Mouse (Mus musculus) bone marrow macrophage, adult 2 months (primary cell): Measurements from ENCODE around the gene Olfr1254. TPM values are rescaled to one million over a fixed set of nuclear protein-coding genes. Genes with fewer than 3 reads are reported as not detected.

ENCODE experiments used
- H3K27ac ChIP-seq: 2 replicates; pipeline ENCODE4 v1.5.1; 2012; ENCODE audit warnings: low read depth, low read length; ENCODE audit not compliant: insufficient read depth
- H3K4me1 ChIP-seq: 2 replicates; pipeline ENCODE4 v1.6.1; 2012; ENCODE audit warnings: low read length; ENCODE audit not compliant: control insufficient read depth, insufficient read depth
- H3K4me3 ChIP-seq: 2 replicates; pipeline ENCODE4 v1.5.1; 2012; ENCODE audit warnings: mild to moderate bottlenecking, low read length, moderate library complexity; ENCODE audit not compliant: insufficient read depth
- CTCF ChIP-seq: IDR thresholded peaks from 2 replicates; pipeline ENCODE4 v1.5.1; 2012; ENCODE audit warnings: low read depth, mild to moderate bottlenecking, low read length, moderate library complexity
- POLR2A ChIP-seq: IDR thresholded peaks from 2 replicates; pipeline ENCODE4 v1.6.1; 2012; ENCODE audit warnings: mild to moderate bottlenecking, low read depth, low read length, borderline replicate concordance
- polyA plus RNA-seq: library from polyadenylated mRNA; stranded (reverse); fragments of >200 nt; gene quantifications from 2 replicates; pipeline ENCODE4 v1.2.4, GENCODE M21; 2012; ENCODE audit not compliant: missing spikeins, insufficient read depth, insufficient read length

The Olfr1254 gene
- polyA plus RNA-seq, result 0.25 TPM in 1 of 2 replicates, not detected in the other

DNA sequence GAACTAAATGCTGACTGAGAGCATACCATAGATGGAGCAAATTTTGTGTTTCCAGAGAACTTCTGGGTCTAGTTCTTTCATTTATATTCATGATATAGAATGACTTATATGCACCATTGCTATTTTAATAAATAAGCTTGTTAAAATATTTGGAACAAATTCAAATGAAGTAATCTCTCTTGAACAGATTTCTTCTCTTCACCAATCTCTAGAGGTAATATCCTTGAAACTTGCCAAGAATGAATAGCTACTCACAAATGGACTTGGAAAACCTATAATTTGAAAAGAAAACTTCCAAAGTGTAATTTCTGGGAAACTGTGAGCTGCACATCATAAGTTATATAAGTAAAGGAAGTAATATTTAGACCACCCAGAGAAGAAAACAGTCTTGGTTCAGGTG is at the start of gene Olfr1254:
TSS of gene Olfr1254 (minus strand) at position 101 of the 400 bp plus-strand sequence.
- H3K27ac ChIP-seq, result no peak within 1 kb of the TSS
- no peak within 1 kb of the TSS for H3K4me3 ChIP-seq
- no peaks in the 10 kb centered on the region for H3K4me1 ChIP-seq
- TF ChIP-seq CTCF (no peak), POLR2A (no peak)

DNA sequence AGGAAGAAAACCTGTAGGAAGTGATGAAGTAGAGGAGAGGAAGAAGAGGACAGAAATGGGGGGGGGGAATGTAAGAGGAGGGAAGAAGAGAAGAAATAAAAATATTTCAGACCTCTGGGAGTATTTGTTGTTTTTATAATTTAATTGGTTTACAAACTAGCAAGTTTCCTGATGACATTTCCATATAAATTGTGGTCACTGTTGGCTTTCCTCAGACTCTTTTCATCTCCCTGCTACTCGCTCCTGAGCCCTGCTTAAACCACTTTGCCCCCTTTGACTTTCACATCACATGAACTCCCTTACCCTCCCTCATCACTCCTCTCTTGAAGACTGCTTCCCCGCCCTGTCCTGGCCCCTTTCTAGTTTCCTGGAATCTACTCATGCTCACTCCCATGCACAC is 48.0 kb upstream of the Olfr1254 start, which contains the start of gene Olfr1256:
TSS of gene Olfr1256 (minus strand) at position 101 of the 400 bp plus-strand sequence.
- Histone ChIP-seq H3K4me3 (no peak within 1 kb of the TSS), H3K27ac (no peak within 1 kb of the TSS), H3K4me1 (no peaks in the 10 kb centered on the region)
- TF ChIP-seq POLR2A, result no peak
- no peak for TF ChIP-seq CTCF

DNA sequence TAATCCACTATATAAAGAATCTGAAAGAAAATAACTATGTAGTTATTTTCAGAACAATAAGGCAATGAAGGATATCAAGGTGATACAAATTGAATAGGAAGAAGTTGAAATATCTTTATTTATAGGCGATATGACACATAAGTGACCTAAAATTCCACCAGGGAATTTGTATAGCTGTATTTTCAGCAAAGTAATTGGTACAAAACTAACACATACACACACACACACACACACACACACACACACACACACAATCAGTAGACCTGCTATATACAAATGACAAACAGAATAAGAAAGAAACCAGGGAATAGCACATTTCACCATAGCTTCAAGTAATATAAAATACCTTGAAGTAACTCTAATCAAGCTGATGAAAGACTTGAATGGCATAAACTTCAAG is 26.8 kb upstream of the Olfr1254 start:
- Histone ChIP-seq H3K4me1 (no peaks in the 10 kb centered on the region), H3K4me3 (no peak overlapping the region), H3K27ac (no peak overlapping the region)
- no peak for TF ChIP-seq CTCF
- TF ChIP-seq POLR2A, result no peak

DNA sequence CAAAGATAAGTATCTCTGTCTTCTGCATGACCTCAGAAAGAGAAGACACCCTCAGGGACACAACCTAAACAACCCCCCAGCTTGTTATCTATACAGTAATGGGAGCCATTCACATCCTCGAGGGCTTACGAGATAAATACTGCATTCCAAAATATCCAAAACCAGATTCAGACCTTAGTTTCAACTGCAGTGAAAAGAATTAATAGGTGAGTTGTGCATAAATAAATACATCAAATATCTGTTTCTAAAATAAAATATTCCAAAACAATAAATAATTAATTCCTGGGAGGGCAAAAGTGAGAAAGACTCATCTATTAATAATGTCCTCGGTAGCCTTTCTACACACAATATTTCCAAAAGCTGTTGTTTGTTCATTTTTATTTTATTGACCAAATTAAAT is 18.3 kb upstream of the Olfr1254 start, which contains the start of gene Olfr1255:
TSS of gene Olfr1255 (plus strand) at position 301 of the 400 bp plus-strand sequence.
- TF ChIP-seq POLR2A (no peak), CTCF (no peak)
- Histone ChIP-seq H3K27ac (no peak within 1 kb of the TSS), H3K4me1 (no peaks in the 10 kb centered on the region), H3K4me3 (no peak within 1 kb of the TSS)

DNA sequence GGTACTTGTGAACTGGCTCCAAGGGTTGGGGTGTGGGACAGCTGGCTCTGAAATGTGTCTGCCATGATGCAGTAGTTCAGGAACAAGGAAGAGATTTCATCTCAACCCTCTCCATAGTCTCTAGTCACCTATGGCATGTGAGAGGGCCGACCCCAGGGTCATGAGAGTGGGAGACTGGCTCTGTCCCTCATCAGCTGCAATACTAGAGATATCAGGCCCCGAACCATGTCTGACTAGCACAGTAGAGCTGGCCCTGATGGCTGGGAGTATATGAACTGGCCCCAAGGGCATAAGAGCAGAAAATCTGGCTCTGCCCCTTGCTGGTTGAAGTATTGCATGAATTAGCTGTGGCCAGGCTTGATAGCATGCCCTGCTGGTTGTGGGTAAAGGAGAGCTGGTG is 17.3 kb upstream of the Olfr1254 start:
- H3K4me3 ChIP-seq, result no peak overlapping the region
- H3K4me1 ChIP-seq, result no peaks in the 10 kb centered on the region
- TF ChIP-seq POLR2A, result no peak
- TF ChIP-seq CTCF, result no peak
- no peak overlapping the region for H3K27ac ChIP-seq

DNA sequence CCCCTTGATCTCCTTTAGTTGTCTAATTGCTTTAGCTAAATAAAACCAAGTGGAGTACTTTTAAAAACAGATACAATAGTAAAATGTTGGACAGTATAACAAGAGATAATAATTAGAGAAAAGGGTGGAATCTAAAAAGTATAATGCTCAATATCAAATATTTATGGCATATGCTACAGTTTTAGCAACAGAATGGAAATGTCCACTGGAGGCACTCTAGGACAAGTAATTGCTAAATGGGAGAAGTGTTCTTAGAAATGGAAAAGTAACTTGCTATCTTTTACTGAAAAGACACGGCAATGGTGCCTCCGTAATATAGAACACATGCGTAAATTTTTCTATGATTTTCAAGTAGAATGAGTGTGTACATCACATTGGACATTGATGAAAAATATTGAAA is 6.2 kb upstream of the Olfr1254 start:
- no peak overlapping the region for H3K4me3 ChIP-seq
- H3K27ac ChIP-seq, result no peak overlapping the region
- TF ChIP-seq CTCF (no peak), POLR2A (no peak)
- no peaks in the 10 kb centered on the region for H3K4me1 ChIP-seq

DNA sequence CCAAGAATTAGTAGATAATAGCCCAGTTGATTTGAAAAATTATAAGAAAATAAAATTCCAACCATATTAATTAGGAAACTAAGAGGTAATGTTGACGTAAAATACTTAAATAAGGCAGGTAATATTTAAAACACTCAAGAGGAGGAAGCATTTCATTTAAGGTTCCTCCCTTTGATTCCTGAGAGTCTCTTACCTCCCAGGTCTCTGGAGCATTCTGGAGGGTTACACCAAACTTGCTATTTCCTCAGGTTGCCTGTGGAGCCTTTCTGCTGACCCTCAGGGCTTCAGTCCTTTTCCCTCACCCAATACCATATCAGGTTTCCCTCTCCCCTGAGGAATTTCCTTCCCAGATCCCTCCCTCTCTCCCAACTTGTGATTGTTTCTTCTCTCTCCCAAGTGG is 36.4 kb downstream of the Olfr1254 start, which contains the start of gene Olfr1253:
TSS of gene Olfr1253 (minus strand) at position 101 of the 400 bp plus-strand sequence.
- no peak within 1 kb of the TSS for H3K4me3 ChIP-seq
- no peaks in the 10 kb centered on the region for H3K4me1 ChIP-seq
- no peak for TF ChIP-seq CTCF
- TF ChIP-seq POLR2A, result no peak
- no peak within 1 kb of the TSS for H3K27ac ChIP-seq

Other genes starting within 250 kb of the Olfr1254 start
- gene Olfr1245, start 215.2 kb downstream of the Olfr1254 start, polyA plus RNA-seq, result not detected in 2 replicates
- 0.11 TPM in 1 of 2 replicates, not detected in the other for gene Olfr1246, start 200.5 kb downstream of the Olfr1254 start, polyA plus RNA-seq
- not detected in 2 replicates for gene Olfr1247, start 179.5 kb downstream of the Olfr1254 start, polyA plus RNA-seq
- gene Olfr1248, start 175.4 kb downstream of the Olfr1254 start, polyA plus RNA-seq, result not detected in 2 replicates
- gene Olfr1249, start 158.6 kb downstream of the Olfr1254 start, polyA plus RNA-seq, result not detected in 2 replicates
- gene Olfr1250, start 132.2 kb downstream of the Olfr1254 start, polyA plus RNA-seq, result not detected in 2 replicates
- gene Olfr1251, start 121.7 kb downstream of the Olfr1254 start, polyA plus RNA-seq, result not detected in 2 replicates
- not detected in 2 replicates for gene Olfr1252, start 68.6 kb downstream of the Olfr1254 start, polyA plus RNA-seq
- gene Olfr1253, start 36.5 kb downstream of the Olfr1254 start, polyA plus RNA-seq, result not detected in 2 replicates
- not detected in 2 replicates for gene Olfr1255, start 18.4 kb upstream of the Olfr1254 start, polyA plus RNA-seq
- not detected in 2 replicates for gene Olfr1256, start 47.9 kb upstream of the Olfr1254 start, polyA plus RNA-seq
- not detected in 2 replicates for gene Olfr48, start 54.6 kb upstream of the Olfr1254 start, polyA plus RNA-seq
- gene Olfr1257, start 84.8 kb upstream of the Olfr1254 start, polyA plus RNA-seq, result not detected in 2 replicates
- gene Olfr1258, start 133.7 kb upstream of the Olfr1254 start, polyA plus RNA-seq, result not detected in 2 replicates
- gene Olfr1259, start 155.0 kb upstream of the Olfr1254 start, polyA plus RNA-seq, result not detected in 2 replicates
- not detected in 2 replicates for gene Olfr1260, start 180.7 kb upstream of the Olfr1254 start, polyA plus RNA-seq
- not detected in 2 replicates for gene Olfr1261, start 197.6 kb upstream of the Olfr1254 start, polyA plus RNA-seq
- gene Olfr1262, start 206.5 kb upstream of the Olfr1254 start, polyA plus RNA-seq, result not detected in 2 replicates
- not detected in 2 replicates for gene Olfr1263, start 218.5 kb upstream of the Olfr1254 start, polyA plus RNA-seq
- not detected in 2 replicates for gene Olfr1264, start 232.0 kb upstream of the Olfr1254 start, polyA plus RNA-seq
- not detected in 2 replicates for gene Olfr1265, start 241.7 kb upstream of the Olfr1254 start, polyA plus RNA-seq